Mouse (Mus musculus): ENCODE measurements at regions not wholly inside any gene's neighbourhood (a gene's known extent, or its start where the extent isn't known, plus 50 kb on each side); places are given as distances from the start of the nearest gene placed in this dataset.
A peak's percentile ranks its signal among the peaks of the same experiment; 100 is the strongest.

- Histone ChIP-seq H3K4me2 (replicated peaks) (no peak overlapping the region), H3K9ac (no peak overlapping the region), H3K27me3 (no peaks in the 10 kb centered on the region; the same call in 1 of the 2 replicates), H3K4me1 (no peaks in the 10 kb centered on the region), H3K4me3 (no peak overlapping the region), H3K27ac (no peak overlapping the region), H3K9me3 (replicated peaks) (no peaks in the 10 kb centered on the region), H3K36me3 (no peaks in the 10 kb centered on the region)
- 65% methylated on average over 13 of the region's 13 CpGs for WGBS
- no peak for ATAC-seq (ENCODE audit: low FRiP score)
Observed at GRCm38 (mm10) chr17:87550518-87551164, 85.1 kb upstream of the Epcam start.

DNA sequence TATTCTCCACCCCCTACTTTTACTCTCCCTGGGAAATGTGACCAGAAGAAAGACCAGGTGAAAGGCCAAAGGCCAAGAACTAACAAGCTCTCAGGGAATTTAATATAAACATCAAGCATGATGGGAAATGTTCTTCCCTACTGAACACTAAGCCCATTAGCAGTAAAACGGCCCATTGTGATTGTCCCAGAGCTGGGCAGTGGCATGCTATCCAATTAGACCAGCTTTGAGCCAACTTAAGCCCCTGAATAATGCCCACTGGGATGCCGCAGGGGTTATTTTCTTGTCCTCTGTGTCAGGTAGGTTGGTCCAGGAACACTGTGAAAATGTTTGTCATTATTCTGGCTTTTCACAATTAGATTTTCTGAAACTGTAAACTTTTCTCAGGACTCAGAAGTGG is 81.2 kb upstream of the Epcam start:
- ATAC-seq (ENCODE audit: low FRiP score): no peak
- no peaks in the 10 kb centered on the region for H3K27me3 ChIP-seq
- no peaks in the 10 kb centered on the region for H3K4me1 ChIP-seq
- H3K4me3 ChIP-seq: no peak overlapping the region
- no peaks in the 10 kb centered on the region for H3K9me3 ChIP-seq (replicated peaks)
- H3K4me2 ChIP-seq (replicated peaks): no peak overlapping the region
- H3K27ac ChIP-seq: no peak overlapping the region
- WGBS: 63% methylated on average over 2 of the region's 2 CpGs
- no peaks in the 10 kb centered on the region for H3K36me3 ChIP-seq
- H3K9ac ChIP-seq: no peak overlapping the region

DNA sequence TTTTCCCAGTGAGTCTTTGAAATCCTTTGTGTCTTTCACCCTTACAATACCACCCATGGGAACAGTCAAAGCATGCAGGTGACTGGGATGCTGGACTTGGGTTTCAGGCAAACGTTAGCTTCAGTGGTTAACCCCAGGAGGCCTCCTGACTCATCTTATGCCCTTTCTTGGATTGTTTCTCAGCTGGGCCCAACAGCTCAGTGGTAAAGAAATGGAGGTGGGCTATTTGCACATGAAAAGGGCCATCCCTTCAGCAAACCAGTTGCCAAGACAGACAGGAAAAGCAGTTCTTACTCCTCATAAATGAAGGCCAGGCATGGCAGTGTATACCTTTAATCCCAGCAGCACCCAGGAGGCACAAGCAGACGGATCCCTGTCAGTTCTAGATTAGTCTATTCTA is 77.4 kb upstream of the Epcam start:
- 17% methylated on average over 2 of the region's 2 CpGs for WGBS
- no peak overlapping the region for H3K27ac ChIP-seq
- no peaks in the 10 kb centered on the region for H3K27me3 ChIP-seq
- no peak overlapping the region for H3K9ac ChIP-seq
- no peaks in the 10 kb centered on the region for H3K36me3 ChIP-seq
- no peaks in the 10 kb centered on the region for H3K9me3 ChIP-seq (replicated peaks)
- ATAC-seq (ENCODE audit: low FRiP score): no peak
- no peaks in the 10 kb centered on the region for H3K4me1 ChIP-seq
- H3K4me3 ChIP-seq: no peak overlapping the region
- no peak overlapping the region for H3K4me2 ChIP-seq (replicated peaks)

GRCm38 (mm10) chr17:87559641-87560040 is 76.1 kb upstream of the Epcam start:
- no peak overlapping the region for H3K27ac ChIP-seq
- no peak overlapping the region for H3K9ac ChIP-seq
- no peaks in the 10 kb centered on the region for H3K36me3 ChIP-seq
- no peak for ATAC-seq (ENCODE audit: low FRiP score)
- no peaks in the 10 kb centered on the region for H3K9me3 ChIP-seq (replicated peaks)
- WGBS: 90% methylated on average over 10 of the region's 10 CpGs
- H3K27me3 ChIP-seq: no peaks in the 10 kb centered on the region
- no peak overlapping the region for H3K4me2 ChIP-seq (replicated peaks)
- no peaks in the 10 kb centered on the region for H3K4me1 ChIP-seq
- H3K4me3 ChIP-seq: no peak overlapping the region

DNA sequence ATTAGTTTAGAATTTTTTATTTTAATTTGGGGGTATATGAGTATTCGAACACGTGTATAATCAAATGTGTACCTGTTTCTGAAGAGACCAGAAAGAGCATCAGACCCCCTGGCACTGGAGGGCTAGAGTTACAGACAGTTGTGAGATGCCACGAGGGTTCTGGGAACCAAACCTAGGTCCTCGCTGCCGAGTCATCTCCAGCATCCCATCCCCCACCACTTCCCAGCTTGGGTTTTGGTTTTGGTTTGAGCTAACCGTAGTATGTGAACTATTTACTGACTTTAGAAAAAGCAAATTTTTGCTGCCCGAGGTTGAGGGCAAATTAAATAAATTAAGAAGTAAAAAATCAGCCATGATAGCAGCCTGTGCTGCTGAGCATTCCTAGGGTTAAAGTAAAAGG is 74.9 kb upstream of the Epcam start:
- WGBS: 86% methylated on average over 7 of the region's 7 CpGs
- H3K36me3 ChIP-seq: no peaks in the 10 kb centered on the region
- no peak for ATAC-seq (ENCODE audit: low FRiP score)

DNA sequence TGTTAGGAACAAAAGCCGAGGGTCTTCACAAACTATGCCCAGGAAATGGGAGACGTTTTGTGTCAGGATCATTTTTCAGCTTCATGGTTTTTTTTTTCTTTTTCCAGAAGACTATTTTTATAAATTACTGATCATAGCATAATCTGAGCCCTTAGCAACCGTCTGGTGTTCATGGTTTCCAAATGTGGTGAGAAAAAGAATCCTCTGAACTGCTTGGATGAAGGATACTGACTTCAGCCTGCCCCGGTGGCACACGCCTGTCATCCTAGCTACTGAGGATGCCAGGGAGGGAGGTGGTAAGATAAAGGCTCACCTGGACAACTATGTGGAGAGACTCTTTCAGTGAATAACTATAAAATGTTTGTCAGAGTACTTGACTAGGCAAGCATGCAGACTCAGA is 72.4 kb upstream of the Epcam start:
- ATAC-seq (ENCODE audit: low FRiP score): no peak
- H3K4me2 ChIP-seq (replicated peaks): no peak overlapping the region
- 87% methylated on average over 5 of the region's 5 CpGs for WGBS
- H3K4me1 ChIP-seq: peaks cover 5% of the 10 kb centered on the region; the same call in 1 of the 2 replicates
- H3K36me3 ChIP-seq: no peaks in the 10 kb centered on the region
- no peak overlapping the region for H3K4me3 ChIP-seq
- H3K27ac ChIP-seq: no peak overlapping the region
- no peak overlapping the region for H3K9ac ChIP-seq
- no peaks in the 10 kb centered on the region for H3K27me3 ChIP-seq
- no peaks in the 10 kb centered on the region for H3K9me3 ChIP-seq (replicated peaks)

More for the DNA sequence above, 74.9 kb upstream of the Epcam start:
- Histone ChIP-seq H3K27me3 (no peaks in the 10 kb centered on the region), H3K4me3 (no peak overlapping the region), H3K9ac (no peak overlapping the region), H3K4me1 (no peaks in the 10 kb centered on the region), H3K27ac (no peak overlapping the region), H3K9me3 (replicated peaks) (no peaks in the 10 kb centered on the region), H3K4me2 (replicated peaks) (no peak overlapping the region)

- Histone ChIP-seq H3K27ac (no peak overlapping the region), H3K4me3 (no peak overlapping the region), H3K4me1 (peaks cover 5% of the 10 kb centered on the region; the same call in 1 of the 2 replicates), H3K36me3 (no peaks in the 10 kb centered on the region), H3K4me2 (replicated peaks) (no peak overlapping the region), H3K9ac (no peak overlapping the region), H3K9me3 (replicated peaks) (no peaks in the 10 kb centered on the region), H3K27me3 (peaks cover 3% of the 10 kb centered on the region; the same call in 1 of the 2 replicates)
- no peak for ATAC-seq (ENCODE audit: low FRiP score)
- WGBS: 81% methylated on average over 4 of the region's 4 CpGs
Observed at GRCm38 (mm10) chr17:87565631-87566030, 70.1 kb upstream of the Epcam start.

DNA sequence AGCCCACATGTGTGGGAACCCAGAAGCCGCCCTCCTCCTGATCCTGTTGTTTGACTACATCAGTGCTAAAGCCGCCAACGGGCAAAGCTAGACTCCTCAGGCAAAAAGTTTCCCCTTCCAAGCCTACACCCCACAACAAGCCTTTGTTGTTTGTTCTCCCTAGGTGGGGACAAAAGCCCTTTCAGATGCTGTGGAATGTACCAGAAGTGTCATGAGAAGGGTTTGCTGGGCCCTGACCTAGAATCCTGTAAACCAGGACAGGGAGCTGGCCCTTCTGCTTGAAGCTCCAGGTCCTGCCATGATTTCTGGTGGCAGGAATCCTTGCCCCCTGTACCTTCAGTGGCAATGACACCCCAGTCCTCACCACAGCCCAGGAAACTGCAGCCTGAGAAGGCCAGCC is 69.5 kb upstream of the Epcam start:
- no peak for ATAC-seq (ENCODE audit: low FRiP score)
- 59% methylated on average over 3 of the region's 3 CpGs for WGBS
- H3K36me3 ChIP-seq: no peaks in the 10 kb centered on the region
- H3K27me3 ChIP-seq: peaks cover 3% of the 10 kb centered on the region; the same call in 1 of the 2 replicates
- H3K4me1 ChIP-seq: peaks cover 11% of the 10 kb centered on the region
- no peak overlapping the region for H3K4me3 ChIP-seq
- no peak overlapping the region for H3K4me2 ChIP-seq (replicated peaks)
- no peak overlapping the region for H3K9ac ChIP-seq
- H3K27ac ChIP-seq: no peak overlapping the region
- no peaks in the 10 kb centered on the region for H3K9me3 ChIP-seq (replicated peaks)

GRCm38 (mm10) chr17:87566996-87567395 is 68.8 kb upstream of the Epcam start:
- no peak overlapping the region for H3K4me3 ChIP-seq
- no peak overlapping the region for H3K9ac ChIP-seq
- H3K4me2 ChIP-seq (replicated peaks): no peak overlapping the region
- no peaks in the 10 kb centered on the region for H3K36me3 ChIP-seq
- no peak overlapping the region for H3K27ac ChIP-seq
- no peaks in the 10 kb centered on the region for H3K9me3 ChIP-seq (replicated peaks)
- peaks cover 3% of the 10 kb centered on the region; the same call in 1 of the 2 replicates for H3K27me3 ChIP-seq
- ATAC-seq (ENCODE audit: low FRiP score): no peak
- WGBS: 54% methylated on average over 9 of the region's 9 CpGs
- peaks cover 13% of the 10 kb centered on the region for H3K4me1 ChIP-seq

DNA sequence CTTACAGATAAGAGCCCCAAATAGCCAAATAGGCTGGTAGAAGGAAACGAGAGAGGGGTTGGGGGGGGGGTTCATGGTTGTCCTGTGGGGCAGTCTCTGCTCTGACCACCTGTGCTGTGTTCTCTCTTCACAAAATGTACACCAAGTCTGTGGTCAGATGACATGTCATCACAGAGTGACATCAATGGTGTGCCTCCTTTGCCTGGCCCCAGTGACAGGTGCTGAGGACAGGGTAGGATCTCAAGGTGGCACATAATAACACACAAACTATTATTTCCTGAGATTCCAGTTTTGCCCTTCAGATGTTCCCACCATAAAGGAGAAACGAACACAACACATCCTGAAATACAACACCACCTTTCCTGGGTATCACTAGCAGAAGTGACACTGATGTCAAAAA is 68.3 kb upstream of the Epcam start:
- WGBS: 45% methylated on average over 2 of the region's 2 CpGs
- no peak overlapping the region for H3K27ac ChIP-seq
- H3K4me3 ChIP-seq: no peak overlapping the region
- H3K9ac ChIP-seq: no peak overlapping the region
- no peak for ATAC-seq (ENCODE audit: low FRiP score)
- H3K9me3 ChIP-seq (replicated peaks): no peaks in the 10 kb centered on the region
- no peak overlapping the region for H3K4me2 ChIP-seq (replicated peaks)
- H3K36me3 ChIP-seq: no peaks in the 10 kb centered on the region
- H3K4me1 ChIP-seq: peaks cover 13% of the 10 kb centered on the region
- H3K27me3 ChIP-seq: peaks cover 3% of the 10 kb centered on the region; the same call in 1 of the 2 replicates

- Histone ChIP-seq H3K4me2 (replicated peaks) (no peak overlapping the region), H3K4me1 (peaks cover 13% of the 10 kb centered on the region), H3K27ac (no peak overlapping the region), H3K27me3 (peaks cover 3% of the 10 kb centered on the region; the same call in 1 of the 2 replicates), H3K4me3 (no peak overlapping the region), H3K9me3 (replicated peaks) (no peaks in the 10 kb centered on the region), H3K9ac (no peak overlapping the region), H3K36me3 (no peaks in the 10 kb centered on the region)
- no peak for ATAC-seq (ENCODE audit: low FRiP score)
- 74% methylated on average over 9 of the region's 9 CpGs for WGBS
Observed at GRCm38 (mm10) chr17:87569981-87570380, 65.8 kb upstream of the Epcam start.

- no peak overlapping the region for H3K27ac ChIP-seq
- H3K9ac ChIP-seq: peak overlapping the region; percentile 41; the same call in 1 of the 2 replicates
- 42% methylated on average over 18 of the region's 18 CpGs for WGBS
- no peaks in the 10 kb centered on the region for H3K36me3 ChIP-seq
- H3K27me3 ChIP-seq: peaks cover 3% of the 10 kb centered on the region; the same call in 1 of the 2 replicates
- no peaks in the 10 kb centered on the region for H3K9me3 ChIP-seq (replicated peaks)
- ATAC-seq (ENCODE audit: low FRiP score): peak; percentile 71
- H3K4me1 ChIP-seq: peaks cover 13% of the 10 kb centered on the region
- peak overlapping the region; percentile 47 for H3K4me2 ChIP-seq (replicated peaks)
- peak overlapping the region; percentile 7 for H3K4me3 ChIP-seq
Observed at GRCm38 (mm10) chr17:87570676-87571344, 65.0 kb upstream of the Epcam start.
